In genomic region chr7:67655186-67655585, GRCm38 (mm10) we compare ENCODE assay signal across 14 mouse cellular contexts. TPM values are rescaled to one million over a fixed set of nuclear protein-coding genes. Genes with fewer than 3 reads are reported as not detected.
DNase-seq lines count a peak whose midpoint lies in the region; ATAC-seq and TF ChIP-seq lines count a peak whose summit lies in the region.
"Had no signal": no experiment of that assay in that cellular context is flagged by ENCODE, and none has a peak within 500 bp of the region (broad histone marks: within the 10 kb centered on the region; RNA-seq: fewer than 3 reads in every experiment).

No protein-coding gene starts in this region.

- no peaks in the 10 kb centered on the region for H3K27me3 ChIP-seq in liver, adult 2 months (ENCODE audit: control insufficient read depth, insufficient read depth, low read length)
- no peaks in the 10 kb centered on the region for H3K27me3 ChIP-seq in liver, embryonic 11.5 days (replicated peaks; ENCODE audit: control insufficient read depth, insufficient read depth, low read length)
- no peaks in the 10 kb centered on the region for H3K27me3 ChIP-seq in embryonic facial prominence, embryonic 11.5 days (ENCODE audit: control insufficient read depth, insufficient read depth, low read length)
- no peaks in the 10 kb centered on the region for H3K27me3 ChIP-seq in limb, embryonic 13.5 days
- H3K27me3 ChIP-seq: Patski had no signal

- peaks cover 28% of the 10 kb centered on the region for H3K4me1 ChIP-seq in liver, adult 2 months (ENCODE audit: control insufficient read depth, insufficient read depth, low read length)
- H3K4me1 ChIP-seq in liver, embryonic 11.5 days (replicated peaks; ENCODE audit: control insufficient read depth, insufficient read depth, low read length) = no peaks in the 10 kb centered on the region
- no peaks in the 10 kb centered on the region for H3K4me1 ChIP-seq in embryonic facial prominence, embryonic 11.5 days (ENCODE audit: control insufficient read depth, insufficient read depth, low read length)
- H3K4me1 ChIP-seq in limb, embryonic 13.5 days = peaks cover 53% of the 10 kb centered on the region

- intact Hi-C loops in gastrocnemius, adult 2 months (cut with DNase I) = no loop called here

- H3K27ac ChIP-seq in liver, adult 2 months (replicated peaks; ENCODE audit: insufficient read depth, low read depth, low read length) = peak overlapping the region; percentile 86
- no peak overlapping the region for H3K27ac ChIP-seq in liver, embryonic 11.5 days (ENCODE audit: low read depth, low read length)
- H3K27ac ChIP-seq in embryonic facial prominence, embryonic 11.5 days (replicated peaks; ENCODE audit: low read depth, low read length) = no peak overlapping the region
- H3K27ac ChIP-seq in limb, embryonic 13.5 days = peak overlapping the region; percentile 55; the same call in 1 of the 2 replicates
- H3K27ac ChIP-seq in gastrocnemius, adult 2 months = no peak overlapping the region

- H3K4me3 ChIP-seq in liver, adult 2 months (ENCODE audit: insufficient read depth, low read depth, low read length) = peak overlapping the region; percentile 67
- H3K4me3 ChIP-seq in liver, embryonic 11.5 days (ENCODE audit: low read depth, low read length) = no peak overlapping the region
- no peak overlapping the region for H3K4me3 ChIP-seq in embryonic facial prominence, embryonic 11.5 days (ENCODE audit: low read depth, low read length)
- 0 out of 2 replicates have a peak overlapping the region, but pooled peaks have one; percentile 11 for H3K4me3 ChIP-seq in limb, embryonic 13.5 days
- no peak overlapping the region for H3K4me3 ChIP-seq in gastrocnemius, adult 2 months

- H3K36me3 ChIP-seq in liver, adult 2 months (ENCODE audit: control insufficient read depth, insufficient read depth, low read length) = no peaks in the 10 kb centered on the region
- H3K36me3 ChIP-seq in liver, embryonic 11.5 days (ENCODE audit: control insufficient read depth, insufficient read depth, low read length) = no peaks in the 10 kb centered on the region
- no peaks in the 10 kb centered on the region for H3K36me3 ChIP-seq in embryonic facial prominence, embryonic 11.5 days (replicated peaks; ENCODE audit: control insufficient read depth, insufficient read depth, low read depth, low read length)
- H3K36me3 ChIP-seq in limb, embryonic 13.5 days = 0 out of 2 replicates have a peak, but pooled peaks cover 6% of the 10 kb centered on the region

- H3K4me2 ChIP-seq in liver, embryonic 11.5 days = no peak overlapping the region; the same call in 1 of the 2 replicates
- H3K4me2 ChIP-seq in embryonic facial prominence, embryonic 11.5 days (ENCODE audit: low read depth, low read length) = no peak overlapping the region
- peak overlapping the region; percentile 42 for H3K4me2 ChIP-seq in limb, embryonic 13.5 days (replicated peaks)

- H3K79me2 ChIP-seq in liver, adult 2 months (ENCODE audit: control insufficient read depth, insufficient read depth, low read length) = peaks cover 42% of the 10 kb centered on the region

- no peaks in the 10 kb centered on the region for H3K9me3 ChIP-seq in liver, embryonic 11.5 days (ENCODE audit: control insufficient read depth, low read length)
- H3K9me3 ChIP-seq in embryonic facial prominence, embryonic 11.5 days (replicated peaks; ENCODE audit: control insufficient read depth, low read length) = no peaks in the 10 kb centered on the region
- no peaks in the 10 kb centered on the region for H3K9me3 ChIP-seq in limb, embryonic 13.5 days

- 22% methylated on average over 1 of the region's 1 CpGs for WGBS in liver, adult 2 months
- WGBS in liver, embryonic 11.5 days = 48% methylated on average over 1 of the region's 1 CpGs
- WGBS in embryonic facial prominence, embryonic 11.5 days = 25% methylated on average over 1 of the region's 1 CpGs
- WGBS in limb, embryonic 13.5 days = 10% methylated on average over 1 of the region's 1 CpGs

- DNase-seq in liver, adult 2 months (ENCODE audit: extremely low read depth, low read depth, low spot score) = peak; percentile 90
- no peak for DNase-seq in liver, embryonic 11.5 days (ENCODE audit: low spot score)
- peak; percentile 65 for DNase-seq in embryonic facial prominence, embryonic 11.5 days (ENCODE audit: low spot score)
- DNase-seq in retina, postnatal 1 day = peak; percentile 30
- no peak for DNase-seq in left cerebral cortex, adult 9 months (ENCODE audit: low spot score in 2 of 2)
- no peak for DNase-seq in gastrocnemius, adult 2 months
- DNase-seq in frontal cortex, postnatal 36 days (ENCODE audit: low spot score in 2 of 2) = no peak
- DNase-seq: cerebellum, adult 9-10 months; gastrocnemius, postnatal 36 days; kidney, adult 2 months; lung, postnatal 36 days; thymus, postnatal 25 days had no signal

- 0 out of 2 replicates have a peak, but pooled peaks have one; percentile 13 for TF ChIP-seq POLR2A in liver, adult 2 months (IDR thresholded peaks at IDR 0.05; ENCODE audit: extremely low read depth, insufficient read depth, low read length)

- no peak for ATAC-seq in liver, embryonic 11.5 days (replicated peaks; ENCODE audit: low FRiP score)
- peak; percentile 70; the same call in 1 of the 2 replicates for ATAC-seq in embryonic facial prominence, embryonic 11.5 days (replicated peaks; ENCODE audit: insufficient number of reproducible peaks, low FRiP score, low TSS enrichment, low read depth)
- ATAC-seq in limb, embryonic 13.5 days (ENCODE audit: low FRiP score, low read depth) = peak; percentile 61; the same call in 1 of the 2 replicates
- ATAC-seq: Patski had no signal

- H3K9ac ChIP-seq in liver, adult 2 months (ENCODE audit: low read depth, low read length) = peak overlapping the region; percentile 77
- H3K9ac ChIP-seq in liver, embryonic 11.5 days (ENCODE audit: low read depth, low read length) = no peak overlapping the region
- H3K9ac ChIP-seq in embryonic facial prominence, embryonic 11.5 days (replicated peaks; ENCODE audit: low read length) = no peak overlapping the region
- no peak overlapping the region for H3K9ac ChIP-seq in limb, embryonic 13.5 days

- TF ChIP-seq CTCF in liver, adult 2 months (IDR thresholded peaks at IDR 0.05; ENCODE audit: low read depth, low read length) = no peak
- TF ChIP-seq CTCF in gastrocnemius, adult 2 months (IDR thresholded peaks at IDR 0.05) = no peak

RNA-seq across cellular contexts. Expression of gene Ttc23, which starts 8.0 kb away (rescaled TPM):
- total RNA-seq in liver, adult 2 months (2014; rRNA removed) = 28.3 and 47.8 TPM in 2 replicates
- 14.2 and 15.1 TPM in 2 replicates for polyA plus RNA-seq in liver, adult 2 months (2012; rRNA removed)
- 8.7 and 12.5 TPM in 2 replicates for polyA plus RNA-seq in liver, embryonic 11.5 days (2014; fragmentation: Nextera tagmentation; extraction: Ambion mirVana)
- 46.8 and 58.3 TPM in 2 replicates for polyA plus RNA-seq in embryonic facial prominence, embryonic 11.5 days (2014; fragmentation: Nextera tagmentation; extraction: Ambion mirVana)
- polyA plus RNA-seq in limb, embryonic 13.5 days (2015; fragmentation: Nextera tagmentation; extraction: Ambion mirVana) = 58.1 and 60.6 TPM in 2 replicates
- total RNA-seq in gastrocnemius, adult 2 months (2021) = 10 to 100 TPM; 23.3 to 25.3 TPM

RNA-seq across cellular contexts. Expression of gene Lrrc28, which starts 10.1 kb away (rescaled TPM):
- total RNA-seq in liver, adult 2 months (2014; rRNA removed) = 18.8 and 22.1 TPM in 2 replicates
- 40.7 and 42.6 TPM in 2 replicates for polyA plus RNA-seq in liver, adult 2 months (2012; rRNA removed)
- polyA plus RNA-seq in liver, embryonic 11.5 days (2014; fragmentation: Nextera tagmentation; extraction: Ambion mirVana) = 12.3 and 14.4 TPM in 2 replicates
- 24.9 and 27.6 TPM in 2 replicates for polyA plus RNA-seq in embryonic facial prominence, embryonic 11.5 days (2014; fragmentation: Nextera tagmentation; extraction: Ambion mirVana)
- 21.4 and 22.3 TPM in 2 replicates for polyA plus RNA-seq in limb, embryonic 13.5 days (2015; fragmentation: Nextera tagmentation; extraction: Ambion mirVana)
- 10 to 100 TPM; 21.3 to 23.6 TPM for total RNA-seq in gastrocnemius, adult 2 months (2021)

Comparison
In these comparisons a context has a peak if more than half of its experiments do, and no peak if none do; other contexts are left out.
1. DNase-seq: peak in liver, adult 2 months (single experiment), embryonic facial prominence, embryonic 11.5 days (single experiment) and retina, postnatal 1 day (single experiment); none in liver, embryonic 11.5 days (single experiment), left cerebral cortex, adult 9 months (0 of 2), gastrocnemius, adult 2 months (single experiment) and frontal cortex, postnatal 36 days (0 of 2).
2. H3K27ac ChIP-seq: peak in liver, adult 2 months (single experiment) and limb, embryonic 13.5 days (single experiment); none in liver, embryonic 11.5 days (single experiment), embryonic facial prominence, embryonic 11.5 days (single experiment) and gastrocnemius, adult 2 months (single experiment).
3. H3K4me3 ChIP-seq: peak in liver, adult 2 months (single experiment) and limb, embryonic 13.5 days (single experiment); none in liver, embryonic 11.5 days (single experiment), embryonic facial prominence, embryonic 11.5 days (single experiment) and gastrocnemius, adult 2 months (single experiment).